Mouse (Mus musculus): Measurements from ENCODE around the gene Hist1h3c. TPM values are rescaled to one million over a fixed set of nuclear protein-coding genes. Genes with fewer than 3 reads are reported as not detected.

Gene Hist1h3c
- polyA plus RNA-seq, 1 experiment = 39.3 TPM

DNA sequence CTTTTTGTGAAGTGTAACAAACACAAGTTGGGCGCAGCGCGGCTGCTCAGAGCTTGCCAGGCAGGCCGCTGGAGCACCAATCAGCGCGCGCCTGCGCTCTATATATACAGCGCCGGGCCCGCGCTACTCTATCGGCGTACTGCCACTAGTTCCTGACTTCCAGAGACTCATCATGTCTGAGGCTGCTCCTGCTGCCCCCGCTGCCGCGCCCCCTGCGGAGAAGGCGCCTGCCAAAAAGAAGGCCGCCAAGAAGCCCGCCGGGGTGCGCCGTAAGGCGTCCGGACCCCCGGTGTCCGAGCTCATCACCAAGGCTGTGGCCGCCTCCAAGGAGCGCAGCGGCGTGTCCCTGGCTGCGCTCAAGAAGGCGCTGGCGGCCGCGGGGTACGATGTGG, 6.7 kb downstream of the Hist1h3c start, which contains the start of gene Hist1h1c:
Hist1h1c (plus strand) TSS at position 132 of the 392 bp plus-strand sequence.
- Histone ChIP-seq H3K27me3 (ENCODE audit: control insufficient read depth, insufficient read depth, low read length) (no peaks in the 10 kb centered on the region), H3K27ac (ENCODE audit: insufficient read depth, low read depth, low read length) (peak within 1 kb of the TSS; percentile 99), H3K4me1 (ENCODE audit: control insufficient read depth, insufficient read depth, insufficient read length, low read length) (no peaks in the 10 kb centered on the region), H3K36me3 (ENCODE audit: control insufficient read depth, insufficient read depth, low read length) (no peaks in the 10 kb centered on the region), H3K4me3 (ENCODE audit: low read depth, low read length) (peak within 1 kb of the TSS; percentile 81)
- TF ChIP-seq CTCF (IDR thresholded peaks at IDR 0.05; ENCODE audit: extremely low read depth, insufficient read length, insufficient replicate concordance, low read depth, low read length) (no peak), POLR2A (IDR thresholded peaks at IDR 0.05; ENCODE audit: low read depth, low read length) (peak; percentile 99)
- under 1% methylated on average over 38 of the region's 38 CpGs for WGBS

DNA sequence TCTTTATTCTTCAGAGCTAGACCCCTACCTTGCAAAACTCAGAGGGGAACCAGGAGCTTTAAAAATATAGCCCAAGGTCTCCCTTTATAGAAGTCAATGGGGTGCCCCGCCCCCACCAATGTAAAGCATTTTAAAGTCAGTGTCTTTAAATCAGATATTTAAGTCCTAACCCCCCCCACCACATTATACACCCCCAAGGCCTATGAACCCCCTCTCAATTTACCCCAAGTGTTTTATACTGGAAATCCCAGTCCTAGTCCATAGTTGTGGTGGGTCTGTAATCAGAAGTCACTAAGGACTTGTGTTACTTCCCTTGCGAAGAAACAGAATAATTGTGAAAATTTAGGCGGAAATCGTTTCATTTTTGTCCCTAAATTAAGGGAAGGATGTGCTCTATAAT, 7.4 kb downstream of the Hist1h3c start:
- no peak overlapping the region for H3K4me3 ChIP-seq (ENCODE audit: low read depth, low read length)
- H3K4me1 ChIP-seq (ENCODE audit: control insufficient read depth, insufficient read depth, insufficient read length, low read length) = no peaks in the 10 kb centered on the region
- no peaks in the 10 kb centered on the region for H3K27me3 ChIP-seq (ENCODE audit: control insufficient read depth, insufficient read depth, low read length)
- peak overlapping the region; percentile 79 for H3K27ac ChIP-seq (ENCODE audit: insufficient read depth, low read depth, low read length)
- no peaks in the 10 kb centered on the region for H3K36me3 ChIP-seq (ENCODE audit: control insufficient read depth, insufficient read depth, low read length)
- 25% methylated on average over 4 of the region's 4 CpGs for WGBS
- TF ChIP-seq POLR2A (IDR thresholded peaks at IDR 0.05; ENCODE audit: low read depth, low read length) (no peak), CTCF (IDR thresholded peaks at IDR 0.05; ENCODE audit: extremely low read depth, insufficient read length, insufficient replicate concordance, low read depth, low read length) (no peak)

DNA sequence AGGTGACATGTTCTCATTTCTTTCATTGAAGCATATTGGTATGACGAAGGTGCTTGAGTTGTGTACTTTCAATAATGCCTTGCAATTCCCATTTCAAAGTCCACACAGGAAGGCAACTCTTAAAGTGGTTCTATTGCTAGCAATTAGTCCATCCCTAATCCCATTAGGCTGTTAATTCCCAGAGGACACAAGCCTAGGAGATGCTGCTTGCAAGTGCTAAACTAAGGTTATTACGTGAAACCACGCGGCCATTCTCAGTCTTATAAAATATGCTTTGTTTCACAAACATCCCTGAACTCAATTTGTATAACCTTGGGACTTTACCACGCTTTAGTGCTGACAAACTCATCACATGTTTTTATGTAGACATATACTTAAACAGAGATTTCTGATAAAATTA, 8.3 kb downstream of the Hist1h3c start:
- no peak overlapping the region for H3K27ac ChIP-seq (ENCODE audit: insufficient read depth, low read depth, low read length)
- WGBS = 88% methylated on average over 5 of the region's 5 CpGs
- no peak overlapping the region for H3K4me3 ChIP-seq (ENCODE audit: low read depth, low read length)
- no peaks in the 10 kb centered on the region for H3K4me1 ChIP-seq (ENCODE audit: control insufficient read depth, insufficient read depth, insufficient read length, low read length)
- H3K27me3 ChIP-seq (ENCODE audit: control insufficient read depth, insufficient read depth, low read length) = no peaks in the 10 kb centered on the region
- TF ChIP-seq POLR2A (IDR thresholded peaks at IDR 0.05; ENCODE audit: low read depth, low read length) = no peak
- TF ChIP-seq CTCF (IDR thresholded peaks at IDR 0.05; ENCODE audit: extremely low read depth, insufficient read length, insufficient replicate concordance, low read depth, low read length) = no peak
- H3K36me3 ChIP-seq (ENCODE audit: control insufficient read depth, insufficient read depth, low read length) = no peaks in the 10 kb centered on the region

DNA sequence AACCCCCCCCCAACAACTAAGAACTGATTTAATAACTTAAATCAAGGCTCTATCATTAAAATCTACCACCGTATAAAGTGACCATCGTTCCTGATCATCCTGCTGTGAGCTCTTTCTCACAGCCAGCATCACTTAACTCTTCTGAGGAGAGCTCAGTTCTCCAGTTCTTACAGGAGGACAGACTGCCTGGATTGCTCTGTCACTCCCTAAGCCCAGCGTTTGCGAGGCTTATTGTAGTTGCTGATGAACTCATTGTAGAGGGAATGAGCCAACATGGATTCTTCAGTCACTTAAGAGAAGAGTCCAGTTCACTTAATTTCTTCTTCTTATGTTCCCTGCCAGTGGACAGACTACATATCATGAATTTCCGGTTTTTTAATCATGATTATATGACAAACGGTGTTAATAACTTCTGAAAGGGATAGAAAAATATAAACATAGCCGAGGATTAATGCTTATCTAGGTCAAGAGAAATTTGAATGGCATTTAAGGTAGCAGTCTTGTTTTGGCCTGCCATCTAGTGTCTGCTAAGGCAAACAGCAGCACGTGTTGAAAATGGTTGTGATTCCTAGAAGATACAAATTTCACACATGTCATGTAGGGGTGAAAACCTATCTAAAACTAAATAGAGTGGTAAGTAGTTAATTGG, 13.1 kb downstream of the Hist1h3c start:
- TF ChIP-seq POLR2A (IDR thresholded peaks at IDR 0.05; ENCODE audit: low read depth, low read length) = no peak
- Histone ChIP-seq H3K27me3 (ENCODE audit: control insufficient read depth, insufficient read depth, low read length) (no peaks in the 10 kb centered on the region), H3K36me3 (ENCODE audit: control insufficient read depth, insufficient read depth, low read length) (no peaks in the 10 kb centered on the region), H3K27ac (ENCODE audit: insufficient read depth, low read depth, low read length) (no peak overlapping the region), H3K4me3 (ENCODE audit: low read depth, low read length) (no peak overlapping the region), H3K4me1 (ENCODE audit: control insufficient read depth, insufficient read depth, insufficient read length, low read length) (peaks cover 4% of the 10 kb centered on the region; the same call in 1 of the 2 replicates)
- WGBS = 24% methylated on average over 8 of the region's 8 CpGs

DNA sequence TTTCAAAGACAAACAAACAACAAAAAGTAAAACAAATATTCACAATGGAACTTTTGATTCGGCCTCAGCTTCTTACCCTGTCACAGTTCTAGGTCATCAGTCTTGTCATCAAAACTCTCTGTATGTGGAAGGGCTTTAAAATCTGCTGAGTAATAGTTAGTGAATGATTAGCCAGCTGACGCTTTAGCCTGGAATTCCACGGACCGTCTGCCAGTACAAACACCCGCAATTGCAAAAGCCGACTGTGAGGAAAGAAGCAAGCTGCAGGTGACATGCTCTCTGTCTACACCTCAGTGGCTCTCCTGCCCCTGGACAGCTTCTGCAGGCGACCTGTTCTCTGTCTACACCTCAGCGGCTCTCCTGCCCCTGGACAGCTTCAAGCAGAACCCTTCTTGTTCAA, 14.9 kb downstream of the Hist1h3c start:
- Histone ChIP-seq H3K27me3 (ENCODE audit: control insufficient read depth, insufficient read depth, low read length) (no peaks in the 10 kb centered on the region), H3K4me3 (ENCODE audit: low read depth, low read length) (0 out of 2 replicates have a peak overlapping the region, but pooled peaks have one; percentile 7), H3K27ac (ENCODE audit: insufficient read depth, low read depth, low read length) (no peak overlapping the region), H3K4me1 (ENCODE audit: control insufficient read depth, insufficient read depth, insufficient read length, low read length) (peaks cover 4% of the 10 kb centered on the region; the same call in 1 of the 2 replicates), H3K36me3 (ENCODE audit: control insufficient read depth, insufficient read depth, low read length) (no peaks in the 10 kb centered on the region)
- 18% methylated on average over 8 of the region's 8 CpGs for WGBS
- no peak for TF ChIP-seq POLR2A (IDR thresholded peaks at IDR 0.05; ENCODE audit: low read depth, low read length)
- TF ChIP-seq CTCF (IDR thresholded peaks at IDR 0.05; ENCODE audit: extremely low read depth, insufficient read length, insufficient replicate concordance, low read depth, low read length) = no peak

DNA sequence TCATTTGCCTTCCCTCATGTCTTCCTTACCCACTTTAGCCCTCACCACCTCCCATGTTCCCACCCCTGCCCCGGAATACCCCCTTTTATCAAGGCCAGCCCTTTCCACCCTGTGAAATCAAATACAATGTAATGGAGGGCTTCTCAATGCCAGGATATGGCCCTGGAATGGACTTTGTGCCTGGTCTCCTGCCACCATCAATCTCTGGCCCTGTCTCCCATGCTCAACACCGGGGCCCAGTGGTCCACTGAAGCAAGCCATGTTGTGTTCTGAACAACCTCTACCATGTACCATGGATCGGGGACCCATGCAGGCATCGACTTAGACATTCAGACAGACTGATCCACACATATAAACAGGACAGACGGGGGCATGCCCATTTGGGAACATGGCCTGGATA, 15.7 kb downstream of the Hist1h3c start:
- no peak overlapping the region for H3K4me3 ChIP-seq (ENCODE audit: low read depth, low read length)
- no peak overlapping the region for H3K27ac ChIP-seq (ENCODE audit: insufficient read depth, low read depth, low read length)
- TF ChIP-seq POLR2A (IDR thresholded peaks at IDR 0.05; ENCODE audit: low read depth, low read length) (no peak), CTCF (IDR thresholded peaks at IDR 0.05; ENCODE audit: extremely low read depth, insufficient read length, insufficient replicate concordance, low read depth, low read length) (no peak)
- H3K4me1 ChIP-seq (ENCODE audit: control insufficient read depth, insufficient read depth, insufficient read length, low read length) = peaks cover 4% of the 10 kb centered on the region; the same call in 1 of the 2 replicates
- WGBS = 88% methylated on average over 5 of the region's 5 CpGs
- H3K36me3 ChIP-seq (ENCODE audit: control insufficient read depth, insufficient read depth, low read length) = no peaks in the 10 kb centered on the region
- H3K27me3 ChIP-seq (ENCODE audit: control insufficient read depth, insufficient read depth, low read length) = no peaks in the 10 kb centered on the region

DNA sequence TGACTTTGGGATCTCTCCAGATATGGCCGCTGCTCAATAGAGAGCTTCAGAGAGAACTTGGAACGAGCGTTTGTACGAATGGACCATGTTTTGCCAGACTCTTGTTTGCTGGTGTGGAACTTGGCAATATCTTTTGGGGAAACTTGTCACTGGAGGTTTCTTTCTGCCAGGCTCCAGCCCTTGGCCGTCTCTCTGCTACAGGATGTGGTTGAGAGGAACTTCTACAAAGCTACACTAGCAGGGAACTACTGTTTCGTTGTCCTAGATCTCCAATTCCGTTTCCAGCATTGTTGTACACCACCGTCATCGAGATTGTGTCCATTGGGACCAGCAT, 16.2 kb downstream of the Hist1h3c start:
- no peak overlapping the region for H3K4me3 ChIP-seq (ENCODE audit: low read depth, low read length)
- H3K4me1 ChIP-seq (ENCODE audit: control insufficient read depth, insufficient read depth, insufficient read length, low read length) = peaks cover 5% of the 10 kb centered on the region; the same call in 1 of the 2 replicates
- H3K27ac ChIP-seq (ENCODE audit: insufficient read depth, low read depth, low read length) = no peak overlapping the region
- no peaks in the 10 kb centered on the region for H3K27me3 ChIP-seq (ENCODE audit: control insufficient read depth, insufficient read depth, low read length)
- 80% methylated on average over 9 of the region's 9 CpGs for WGBS
- H3K36me3 ChIP-seq (ENCODE audit: control insufficient read depth, insufficient read depth, low read length) = no peaks in the 10 kb centered on the region
- TF ChIP-seq POLR2A (IDR thresholded peaks at IDR 0.05; ENCODE audit: low read depth, low read length) = no peak
- no peak for TF ChIP-seq CTCF (IDR thresholded peaks at IDR 0.05; ENCODE audit: extremely low read depth, insufficient read length, insufficient replicate concordance, low read depth, low read length)

Data from small intestine, adult 2 months (tissue).